In the genomic region with DNA sequence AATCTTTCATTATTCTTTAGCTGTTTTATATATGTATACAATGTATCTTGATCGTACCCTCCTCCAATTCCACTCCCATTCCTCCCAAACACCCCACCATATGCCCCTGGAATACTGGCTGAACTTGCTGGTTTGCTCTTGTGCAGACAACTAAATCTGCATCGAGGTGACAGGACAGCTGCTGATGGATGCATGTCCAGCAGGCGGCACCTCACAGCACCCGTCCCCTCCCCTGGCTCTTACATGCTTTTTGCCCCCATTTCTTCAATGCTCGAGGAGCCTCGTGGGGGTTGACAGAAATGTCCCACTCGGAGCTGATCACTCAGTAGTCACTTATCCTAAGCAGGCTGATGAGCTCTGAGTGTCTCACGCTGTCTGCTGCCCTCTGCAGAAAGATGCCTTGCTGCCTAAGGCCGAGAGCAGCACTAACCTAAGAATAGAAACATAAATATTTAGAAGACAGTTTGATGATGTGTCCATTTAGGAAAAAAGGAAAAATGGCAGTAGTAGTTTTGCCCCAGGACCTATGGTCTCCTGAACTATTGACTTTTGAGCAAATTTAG, we compare ENCODE assay signal across 9 mouse cellular contexts. TPM values are rescaled to one million over a fixed set of nuclear protein-coding genes. Genes with fewer than 3 reads are reported as not detected.
A peak's percentile ranks its signal among the peaks of the same experiment; 100 is the strongest.
DNase-seq lines count a peak whose midpoint lies in the region; ATAC-seq and TF ChIP-seq lines count a peak whose summit lies in the region.
"Had no signal": no experiment of that assay in that cellular context is flagged by ENCODE, and none has a peak within 500 bp of the region (broad histone marks: within the 10 kb centered on the region; RNA-seq: fewer than 3 reads in every experiment).

No protein-coding gene starts in this region.

- H3K27me3 ChIP-seq in kidney, embryonic 16.5 days (ENCODE audit: insufficient read depth, low read length): no peaks in the 10 kb centered on the region
- H3K27me3 ChIP-seq in MEL (ENCODE audit: control insufficient read depth in 1 of 2, insufficient read depth in 2 of 2, low read length in 2 of 2): peaks cover 5 to 11% of the 10 kb centered on the region in 2 experiments
- H3K27me3 ChIP-seq in midbrain, embryonic 10.5 days (ENCODE audit: low read depth, poor library complexity, severe bottlenecking): no peaks in the 10 kb centered on the region

- no peak overlapping the region for H3K9ac ChIP-seq in kidney, embryonic 16.5 days (replicated peaks; ENCODE audit: low read length)
- H3K9ac ChIP-seq in MEL (ENCODE audit: control insufficient read depth, low read depth, low read length, poor library complexity, severe bottlenecking): no peak overlapping the region

- no peak for TF ChIP-seq EP300 in MEL (IDR thresholded peaks at IDR 0.05; ENCODE audit: low read depth in 1 of 2, low read length in 2 of 2)

- WGBS in kidney, embryonic 16.5 days: 43% methylated on average over 9 of the region's 9 CpGs
- 63% methylated on average over 9 of the region's 9 CpGs for WGBS in midbrain, embryonic 10.5 days

- no peak for TF ChIP-seq POLR2A in MEL (IDR thresholded peaks at IDR 0.05; ENCODE audit: control insufficient read depth in 1 of 2, insufficient read depth in 1 of 2, low read depth in 1 of 2, low read length in 2 of 2, poor library complexity in 1 of 2)

- no peaks in the 10 kb centered on the region for H3K36me3 ChIP-seq in kidney, embryonic 16.5 days (ENCODE audit: insufficient read depth, low read length)
- no peaks in the 10 kb centered on the region for H3K36me3 ChIP-seq in MEL (ENCODE audit: control insufficient read depth in 1 of 2, insufficient read depth in 2 of 2, low read length in 2 of 2)
- H3K36me3 ChIP-seq in midbrain, embryonic 10.5 days: no peaks in the 10 kb centered on the region

- TF ChIP-seq CTCF in MEL (IDR thresholded peaks at IDR 0.05 in 2 of 3, conservative IDR thresholded peaks at IDR 0.05 in 1 of 3; ENCODE audit: control insufficient read depth in 1 of 3, insufficient read depth in 1 of 3, low read depth in 2 of 3, low read length in 3 of 3, poor library complexity in 1 of 3, severe bottlenecking in 1 of 3): peak in 2 of 3 experiments; percentile 27 to 29; a peak in 3 of 6 replicates

- ATAC-seq in kidney, embryonic 16.5 days (ENCODE audit: low FRiP score, low TSS enrichment): no peak
- ATAC-seq in erythroblast, adult 5-6 weeks (replicated peaks; ENCODE audit: low FRiP score, poor library complexity, severe bottlenecking): no peak

- DNase-seq in kidney, adult 9 months: peak; percentile 7
- peak; percentile 35 for DNase-seq in MEL (ENCODE audit: low read depth, low spot score)
- DNase-seq in adrenal gland, postnatal 14 days: peak; percentile 28
- DNase-seq in kidney, postnatal 25 days: peak; percentile 2 to 38
- no peak for DNase-seq in right cerebral cortex, adult 18-20 months
- no peak for DNase-seq in midbrain, embryonic 10.5 days (ENCODE audit: low spot score)

- H3K4me2 ChIP-seq in kidney, embryonic 16.5 days (replicated peaks; ENCODE audit: low read depth, low read length): no peak overlapping the region

- no peak overlapping the region for H3K4me3 ChIP-seq in kidney, embryonic 16.5 days (ENCODE audit: low read length)
- H3K4me3 ChIP-seq in MEL (ENCODE audit: control insufficient read depth in 1 of 2, insufficient read depth in 1 of 2, low read depth in 2 of 2, low read length in 2 of 2): no peak overlapping the region
- no peak overlapping the region for H3K4me3 ChIP-seq in midbrain, embryonic 10.5 days

- H3K4me1 ChIP-seq in kidney, embryonic 16.5 days (ENCODE audit: insufficient read depth, low read length): 0 out of 2 replicates have a peak, but pooled peaks cover under 1% of the 10 kb centered on the region
- H3K4me1 ChIP-seq in MEL (ENCODE audit: control insufficient read depth in 1 of 2, insufficient read depth in 2 of 2, low read length in 2 of 2): no peaks in the 10 kb centered on the region; a peak in 1 of 4 replicates
- H3K4me1 ChIP-seq in midbrain, embryonic 10.5 days: peaks cover 1% of the 10 kb centered on the region; the same call in 1 of the 2 replicates

- H3K79me2 ChIP-seq in MEL (ENCODE audit: control insufficient read depth, insufficient read depth, low read length, poor library complexity): no peaks in the 10 kb centered on the region

- H3K27ac ChIP-seq in kidney, embryonic 16.5 days (ENCODE audit: low read length): no peak overlapping the region
- H3K27ac ChIP-seq in MEL (ENCODE audit: control insufficient read depth, low read depth, low read length): no peak overlapping the region
- no peak overlapping the region for H3K27ac ChIP-seq in midbrain, embryonic 10.5 days (replicated peaks)

- no peaks in the 10 kb centered on the region for H3K9me3 ChIP-seq in kidney, embryonic 16.5 days (ENCODE audit: low read length)
- H3K9me3 ChIP-seq in MEL (replicated peaks; ENCODE audit: insufficient read depth, low read length): no peaks in the 10 kb centered on the region
- no peaks in the 10 kb centered on the region for H3K9me3 ChIP-seq in midbrain, embryonic 10.5 days (replicated peaks)

- TF ChIP-seq RAD21 in MEL (IDR thresholded peaks at IDR 0.05; ENCODE audit: low read depth, low read length): no peak; the same call in 1 of the 2 replicates

TF ChIP-seq in MEL, 35 proteins besides CTCF, POLR2A, EP300 and RAD21:
- TF ChIP-seq ZC3H11A (IDR thresholded peaks at IDR 0.05; ENCODE audit: low read depth, low read length): no peak
- TF ChIP-seq SMC3 (IDR thresholded peaks at IDR 0.05; ENCODE audit: low read depth, low read length): peak; percentile 48

RNA-seq across cellular contexts. Expression of a gene that starts 30.3 kb away (rescaled TPM):
- polyA plus RNA-seq in kidney, embryonic 16.5 days (2015; fragmentation: Nextera tagmentation; extraction: Ambion mirVana): 12.1 and 13.7 TPM in 2 replicates
- total RNA-seq in MEL (2012; rRNA removed): 11.6 and 13.8 TPM in 2 replicates
- polyA plus RNA-seq in MEL (2012; ENCODE audit: insufficient read depth in 1 of 2, insufficient read length in 2 of 2, low read depth in 1 of 2, low replicate concordance in 2 of 2, missing spikeins in 1 of 2): 10 to 100 TPM in 1 of 2 experiments, not detected in 1; 14.9 TPM
- 159 and 182 TPM in 2 replicates for total RNA-seq in adrenal gland, postnatal 14 days (2021)
- 35.1 and 46.1 TPM in 2 replicates for total RNA-seq in erythroblast, adult 5-6 weeks (2015; ENCODE audit: low replicate concordance)
- total RNA-seq in erythroblast, adult 5-6 weeks (2017; ENCODE audit: low replicate concordance): 34.8 and 45.1 TPM in 2 replicates
- polyA plus RNA-seq in midbrain, embryonic 10.5 days (2016; fragmentation: Nextera tagmentation; extraction: Ambion mirVana): 12.6 and 13.2 TPM in 2 replicates

RNA-seq across cellular contexts. Expression of a gene that starts 45.5 kb away (rescaled TPM):
- polyA plus RNA-seq in kidney, embryonic 16.5 days (2015; fragmentation: Nextera tagmentation; extraction: Ambion mirVana): not detected in 2 replicates
- total RNA-seq in MEL (2012; rRNA removed): not detected in 2 replicates
- not detected for polyA plus RNA-seq in MEL (2012; ENCODE audit: insufficient read depth in 1 of 2, insufficient read length in 2 of 2, low read depth in 1 of 2, low replicate concordance in 2 of 2, missing spikeins in 1 of 2)
- not detected in 2 replicates for total RNA-seq in adrenal gland, postnatal 14 days (2021)
- not detected in 2 replicates for total RNA-seq in erythroblast, adult 5-6 weeks (2015; ENCODE audit: low replicate concordance)
- total RNA-seq in erythroblast, adult 5-6 weeks (2017; ENCODE audit: low replicate concordance): not detected in 2 replicates
- not detected in 2 replicates for polyA plus RNA-seq in midbrain, embryonic 10.5 days (2016; fragmentation: Nextera tagmentation; extraction: Ambion mirVana)
- total RNA-seq: heart, adult 18-20 months had no signal

Comparison
In these comparisons a context has a peak if more than half of its experiments do, and no peak if none do; other contexts are left out.
1. DNase-seq: peak in kidney, adult 9 months (single experiment), MEL (single experiment), adrenal gland, postnatal 14 days (single experiment) and kidney, postnatal 25 days (2 of 2); none in right cerebral cortex, adult 18-20 months (single experiment) and midbrain, embryonic 10.5 days (single experiment).